Mouse (Mus musculus) stomach, postnatal 0 days (tissue): ENCODE measurements at regions not wholly inside any gene's neighbourhood (a gene's known extent, or its start where the extent isn't known, plus 50 kb on each side); places are given as distances from the start of the nearest gene placed in this dataset.

Experiments
- CTCF ChIP-seq: IDR thresholded peaks from 2 replicates; pipeline ENCODE4 v1.5.1; 2016; ENCODE audit warnings: antibody characterized with exemption, low read depth, mild to moderate bottlenecking, moderate library complexity
- EP300 ChIP-seq: optimal IDR thresholded peaks from 2 replicates; pipeline ENCODE3; 2016; ENCODE audit warnings: antibody characterized with exemption

- TF ChIP-seq CTCF (no peak), EP300 (no peak)
Observed at GRCm38 (mm10) chr13:111201532-111201931, 53.3 kb upstream of the Actbl2 start.
